Mouse (Mus musculus): ENCODE data around the gene Slc50a1.

The Slc50a1 gene

DNA sequence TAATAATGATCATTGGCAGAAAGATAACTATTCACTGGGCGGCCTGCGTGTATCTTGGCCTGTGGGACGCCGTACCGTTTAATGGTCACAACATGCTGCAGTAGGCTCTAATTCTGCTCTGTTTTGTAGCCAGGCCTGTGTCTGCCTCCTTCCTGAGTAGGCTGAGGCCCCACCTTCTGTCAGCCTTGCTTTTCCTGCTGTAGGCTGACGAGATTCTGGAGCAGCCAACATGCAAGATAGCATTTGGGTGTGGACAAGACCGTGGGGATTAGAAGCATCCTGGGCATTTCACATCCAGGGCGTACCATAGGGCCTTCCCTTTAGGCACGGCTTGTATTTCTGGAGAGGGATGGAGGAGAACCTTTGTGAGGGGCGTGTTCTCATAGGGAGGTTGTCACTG is 8.0 kb downstream of the Slc50a1 start:
- no peak for DNase-seq (ENCODE audit: low spot score)

- DNase-seq (ENCODE audit: low spot score) = no peak
These were observed 10.2 kb downstream of the Slc50a1 start for GRCm38 (mm10) chr3:89260211-89260610.

GRCm38 (mm10) chr3:89259076-89259475 is 11.3 kb downstream of the Slc50a1 start, which contains the start of gene Dpm3:
Gene Dpm3, plus strand, starts transcription at chr3:89259358.
- no peak for DNase-seq (ENCODE audit: low spot score)

DNA sequence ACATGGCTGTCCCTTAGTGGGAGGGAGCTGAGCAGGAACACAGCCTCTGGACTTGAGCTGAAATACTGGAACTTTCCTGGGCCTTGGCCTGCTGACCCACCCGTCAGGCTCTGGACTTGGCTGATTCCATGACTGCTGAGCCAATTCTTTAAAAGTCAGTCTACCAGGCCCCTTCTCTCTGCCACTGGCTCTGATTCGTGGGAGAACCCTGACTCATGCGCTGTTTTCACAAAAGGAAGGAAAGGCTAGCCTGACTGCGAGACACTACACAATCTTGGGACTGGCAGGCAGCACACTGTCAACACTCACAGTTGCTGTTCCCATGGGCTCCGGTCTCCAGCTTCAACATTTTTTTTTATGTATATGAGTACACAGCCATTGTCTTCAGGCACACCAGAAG is 14.2 kb downstream of the Slc50a1 start:
- DNase-seq (ENCODE audit: low spot score) = no peak

- DNase-seq (ENCODE audit: low spot score) = no peak
These were observed 15.4 kb downstream of the Slc50a1 start for GRCm38 (mm10) chr3:89254994-89255393.

DNA sequence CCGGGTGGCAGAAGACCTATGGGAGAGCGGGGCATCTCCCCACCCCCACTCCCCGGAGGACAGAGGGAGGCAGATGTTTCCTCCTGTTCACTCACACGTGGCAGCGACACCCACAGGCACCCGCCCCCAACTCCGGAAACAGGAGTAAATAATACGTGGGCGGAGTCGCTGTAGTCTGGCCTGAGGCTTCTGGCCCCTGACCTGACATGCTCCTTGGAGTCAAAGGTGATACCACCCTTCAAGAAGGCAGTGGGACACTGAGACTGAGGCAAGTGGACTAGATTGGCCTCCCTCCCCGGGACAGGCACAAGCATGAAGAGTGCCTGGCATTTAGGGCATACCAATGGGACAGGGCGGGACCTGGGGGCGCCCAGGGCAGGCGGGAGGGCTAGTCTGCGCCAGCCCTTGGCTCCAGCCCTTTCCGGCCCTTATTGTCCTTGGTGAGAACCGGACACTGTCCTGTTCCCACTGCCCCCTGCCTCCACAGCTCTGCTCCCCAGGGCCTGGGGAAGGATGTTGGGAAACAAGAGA is 18.9 kb downstream of the Slc50a1 start:
- no peak for DNase-seq (ENCODE audit: low spot score)

DNA sequence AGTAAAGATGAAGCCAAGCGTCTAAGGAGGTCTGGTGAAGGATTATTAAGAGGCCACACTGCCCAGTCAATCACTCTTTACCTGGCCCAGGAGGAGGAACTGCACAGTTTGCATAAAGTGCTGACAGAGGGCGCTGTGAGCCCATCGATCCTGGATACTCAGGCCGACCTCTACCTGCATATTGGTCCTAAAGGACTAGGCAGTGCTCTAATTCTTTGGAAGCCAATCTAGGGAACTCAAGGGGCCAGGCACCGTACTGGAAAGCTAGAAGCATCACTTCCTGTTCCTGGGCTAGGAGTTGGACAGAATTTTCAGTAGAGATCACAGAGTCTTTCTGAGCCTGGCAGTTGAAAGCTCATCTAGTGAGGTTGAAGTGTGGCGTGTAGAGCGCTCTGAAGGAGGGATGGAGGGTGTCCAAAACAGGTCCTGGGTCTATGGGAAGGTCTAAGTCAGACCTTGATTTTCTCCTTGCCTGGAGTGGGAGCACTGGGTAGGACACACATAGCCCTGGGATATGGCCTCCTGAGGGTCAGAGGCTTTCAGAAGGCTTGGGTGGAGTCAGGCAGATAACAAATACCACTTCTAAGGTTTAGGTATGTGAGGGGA is 19.8 kb downstream of the Slc50a1 start:
- DNase-seq (ENCODE audit: low spot score) = peak; percentile 76

DNA sequence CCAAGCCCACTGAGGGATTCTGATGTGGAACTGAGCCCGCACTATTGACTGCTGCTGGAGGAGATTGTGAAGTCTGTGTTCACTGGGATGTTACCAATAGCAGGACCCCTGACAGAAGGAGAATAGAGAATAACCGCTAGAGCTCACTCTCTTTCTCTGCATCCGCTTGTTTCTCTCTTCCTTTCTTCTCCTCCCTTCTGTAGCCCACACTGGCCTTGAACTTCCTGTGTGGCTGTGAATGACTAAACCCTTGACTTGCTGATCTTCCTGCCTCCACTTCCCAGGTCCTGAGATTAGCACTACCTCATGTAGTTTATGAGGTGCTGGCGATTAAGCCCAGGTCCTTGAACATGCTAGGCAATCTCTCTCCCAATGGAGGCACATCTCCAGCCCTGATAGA is 22.9 kb downstream of the Slc50a1 start:
- no peak for DNase-seq (ENCODE audit: low spot score)

DNA sequence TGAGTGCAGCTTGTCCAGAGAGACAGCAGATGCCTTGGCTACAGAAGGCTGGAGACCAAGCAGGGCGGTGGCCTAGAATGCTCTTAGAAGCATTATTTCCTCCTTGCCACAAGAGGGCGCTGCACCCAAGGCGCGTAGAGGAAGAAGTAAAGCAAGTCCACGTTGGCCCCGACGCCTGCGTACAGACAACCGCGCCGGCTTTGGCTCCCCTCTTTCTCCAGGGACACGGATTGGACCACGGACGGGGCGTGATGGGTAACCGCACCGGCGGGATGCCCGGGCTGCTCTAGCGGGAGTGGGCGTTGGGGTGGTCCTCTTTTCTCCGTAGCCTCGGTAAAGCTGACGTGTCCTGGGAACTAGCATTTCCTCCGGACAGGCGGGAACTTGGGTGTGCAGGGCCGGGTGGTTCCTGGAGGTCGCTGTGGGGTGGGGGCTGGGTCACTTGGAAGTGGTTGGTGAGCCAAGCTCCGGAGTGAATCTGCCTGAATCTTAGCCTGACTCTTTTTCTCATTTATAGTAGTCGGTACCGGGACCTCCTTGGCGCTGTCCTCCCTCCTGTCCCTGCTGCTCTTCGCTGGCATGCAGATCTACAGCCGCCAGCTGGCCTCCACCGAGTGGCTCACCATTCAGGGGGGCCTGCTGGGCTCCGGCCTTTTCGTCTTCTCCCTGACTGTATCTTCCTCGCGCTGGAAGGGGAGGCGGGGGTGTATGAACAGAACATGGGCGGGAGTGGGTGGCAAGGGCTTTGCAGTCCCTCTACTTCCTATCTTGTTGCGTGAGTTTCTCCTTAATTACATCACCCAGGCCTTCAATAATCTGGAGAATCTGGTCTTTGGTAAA is 23.9 kb downstream of the Slc50a1 start, which contains the start of gene Trim46:
Gene Trim46 (minus strand): TSS at position 49 of the 840 bp plus-strand sequence.
- DNase-seq (ENCODE audit: low spot score) = peak; percentile 89

DNA sequence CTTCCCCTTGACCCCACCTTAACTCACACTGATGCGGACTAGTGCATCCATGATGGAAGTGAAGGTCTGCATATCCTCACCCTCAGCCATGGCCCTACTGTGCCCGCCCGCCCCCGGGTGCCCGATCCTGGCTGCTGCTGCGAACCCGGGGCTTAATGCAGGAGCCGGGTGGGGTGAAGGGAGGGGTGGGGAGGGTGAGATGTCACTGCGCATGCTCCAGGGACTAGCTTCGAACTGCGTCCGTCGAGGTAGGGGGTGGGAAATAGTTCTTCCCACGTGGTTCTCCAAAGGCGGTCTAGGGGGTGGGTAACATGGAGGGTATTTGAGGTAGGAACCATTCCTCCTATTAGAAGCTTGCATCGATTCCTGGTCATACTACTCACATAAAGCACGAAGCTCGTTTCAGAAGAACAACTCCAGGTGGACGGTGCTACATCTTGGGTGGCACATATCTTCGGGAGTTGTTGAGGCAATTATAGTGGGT is 24.6 kb downstream of the Slc50a1 start, which contains the start of gene Krtcap2:
Gene Krtcap2 (plus strand): TSS at position 279 of the 484 bp plus-strand sequence.
- DNase-seq (ENCODE audit: low spot score) = no peak

- DNase-seq (ENCODE audit: low spot score) = no peak
These were observed 25.2 kb downstream of the Slc50a1 start for GRCm38 (mm10) chr3:89244982-89245687.

DNA sequence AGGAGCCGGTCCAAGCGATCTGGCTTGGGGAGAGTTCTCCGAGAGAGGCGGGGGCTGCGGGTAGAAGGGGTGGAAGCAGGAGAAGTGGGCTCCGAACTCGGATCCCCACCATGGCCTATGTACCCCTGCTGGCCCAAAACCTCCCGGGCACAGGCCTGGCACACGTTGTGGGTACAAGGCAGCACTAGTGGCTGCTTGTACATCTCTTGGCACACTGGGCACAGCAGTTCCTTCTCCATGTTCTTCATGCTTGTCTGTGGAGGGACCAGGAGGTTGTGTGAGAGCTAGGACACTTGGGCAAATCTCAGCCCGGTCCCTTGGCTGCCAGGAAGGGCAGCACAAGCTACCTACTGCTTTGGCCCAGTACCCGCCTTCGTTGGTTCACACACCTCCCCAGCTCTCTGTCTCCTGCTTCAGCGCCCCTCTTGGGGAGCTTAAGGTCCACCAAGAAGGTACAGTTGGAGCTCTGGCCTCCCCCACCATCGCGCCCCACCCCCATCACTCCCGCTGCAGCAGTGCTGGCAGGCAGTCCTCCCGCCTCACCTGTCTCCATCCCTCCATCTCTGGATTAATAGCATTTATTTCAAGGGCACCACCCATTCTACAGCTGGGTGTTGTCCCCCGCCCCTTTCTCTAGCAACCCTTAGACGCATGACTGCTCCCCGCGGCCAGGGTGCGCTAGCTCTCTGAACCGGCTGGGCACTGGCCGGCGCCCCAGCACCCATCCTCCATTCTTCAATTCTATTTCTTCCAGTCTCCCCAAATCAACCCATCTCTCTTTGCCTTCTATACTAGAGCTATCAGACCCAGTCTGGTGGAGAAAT is 26.0 kb downstream of the Slc50a1 start:
- no peak for DNase-seq (ENCODE audit: low spot score)

GRCm38 (mm10) chr3:89243609-89244008 is 26.8 kb downstream of the Slc50a1 start:
- peak; percentile 33 for DNase-seq (ENCODE audit: low spot score)

DNA sequence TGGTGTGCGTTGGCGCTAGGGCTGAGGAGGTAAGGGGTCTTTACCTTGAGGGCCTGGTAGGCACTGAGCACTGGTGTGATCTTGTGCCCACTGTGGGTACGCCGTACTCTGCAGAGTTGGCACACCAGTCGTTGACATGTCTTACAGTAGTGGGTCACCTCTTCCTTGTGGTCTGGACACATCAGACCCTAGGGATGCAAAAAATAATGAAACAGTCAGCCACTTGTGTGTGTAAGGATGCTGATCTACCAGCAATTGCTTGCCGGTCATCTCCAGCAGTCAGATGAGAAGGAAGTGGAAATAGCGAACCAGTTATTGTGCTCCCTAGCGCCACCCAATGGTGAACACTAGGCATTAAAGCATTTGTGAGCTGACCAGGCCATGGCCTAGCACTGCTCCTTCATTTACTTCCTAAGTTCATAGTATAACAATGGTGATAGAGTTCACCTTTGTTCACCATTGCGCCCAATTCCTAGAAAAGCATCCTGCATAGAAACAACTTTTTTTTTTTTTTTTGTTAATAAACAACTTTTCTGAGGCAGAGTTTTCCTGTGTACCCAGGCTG is 28.0 kb downstream of the Slc50a1 start:
- DNase-seq (ENCODE audit: low spot score) = peak; percentile 64

DNA sequence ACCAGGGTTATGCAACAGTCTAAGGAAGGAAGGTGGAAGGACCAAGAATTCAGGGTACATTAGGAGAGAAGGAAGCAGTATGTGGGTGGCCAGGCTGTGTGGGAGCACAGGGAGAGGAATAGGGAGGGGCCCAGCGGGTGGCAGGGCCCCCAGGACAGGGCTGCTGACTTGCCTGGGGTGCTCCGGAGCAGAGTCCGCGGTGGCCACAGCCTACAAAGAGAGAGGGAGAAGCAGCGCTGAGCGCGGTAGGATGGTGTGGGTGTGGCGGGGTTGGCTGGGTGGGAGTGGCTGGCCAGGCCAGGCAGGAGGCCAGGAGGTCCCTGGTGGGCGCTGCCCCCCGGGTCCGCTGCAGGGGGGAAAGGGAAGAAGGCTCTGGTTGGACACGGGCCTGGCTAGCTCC is 31.9 kb downstream of the Slc50a1 start:
- no peak for DNase-seq (ENCODE audit: low spot score)

DNA sequence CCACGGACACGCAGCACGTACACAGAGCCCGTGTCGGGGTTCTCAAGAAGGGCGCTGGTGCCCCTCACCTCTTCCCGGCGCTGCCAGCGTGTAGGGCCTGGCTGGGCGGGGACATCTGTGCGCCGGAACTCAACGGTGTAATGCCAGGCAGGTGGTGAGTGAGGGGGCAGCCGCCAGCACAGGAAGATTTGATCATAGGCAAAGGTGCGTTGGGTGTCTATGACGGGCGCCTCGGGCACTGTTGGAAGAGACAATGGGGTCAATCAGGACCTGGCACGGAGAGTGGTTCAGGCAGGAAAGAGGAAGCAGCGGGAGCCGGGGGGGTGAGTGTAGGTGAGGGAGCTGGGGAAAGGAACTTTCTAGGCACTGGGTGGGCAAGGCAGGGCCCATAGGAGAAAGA is 32.7 kb downstream of the Slc50a1 start:
- no peak for DNase-seq (ENCODE audit: low spot score)

GRCm38 (mm10) chr3:89236516-89236915 is 33.9 kb downstream of the Slc50a1 start:
- DNase-seq (ENCODE audit: low spot score) = no peak

DNA sequence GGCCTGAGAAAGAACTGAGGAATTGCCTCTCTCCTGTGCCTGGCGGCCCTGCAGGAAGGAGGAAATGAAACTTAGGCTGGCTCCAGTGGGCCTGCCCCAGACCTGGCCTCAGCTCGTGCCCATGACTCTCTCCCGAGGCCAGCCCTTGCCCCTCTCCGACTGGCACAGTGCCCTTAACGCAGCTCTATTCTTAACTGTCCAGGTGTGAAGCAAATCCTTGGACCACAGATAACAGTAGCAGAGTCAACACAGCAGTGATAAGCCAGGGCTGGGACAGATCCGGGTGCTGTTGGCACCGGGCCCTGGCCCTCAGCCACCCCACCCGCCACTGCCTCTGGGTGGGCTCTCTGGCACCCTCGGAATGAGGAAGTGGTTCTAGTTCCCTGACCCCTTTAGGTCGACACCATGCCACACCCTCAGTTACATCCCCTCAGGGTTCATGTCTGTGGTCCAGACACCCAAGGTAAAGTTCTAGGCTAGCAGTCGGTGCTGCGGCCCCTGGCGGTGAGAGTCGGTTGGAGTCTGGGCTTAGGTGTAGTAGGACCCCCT is 36.7 kb downstream of the Slc50a1 start:
- DNase-seq (ENCODE audit: low spot score) = no peak

DNA sequence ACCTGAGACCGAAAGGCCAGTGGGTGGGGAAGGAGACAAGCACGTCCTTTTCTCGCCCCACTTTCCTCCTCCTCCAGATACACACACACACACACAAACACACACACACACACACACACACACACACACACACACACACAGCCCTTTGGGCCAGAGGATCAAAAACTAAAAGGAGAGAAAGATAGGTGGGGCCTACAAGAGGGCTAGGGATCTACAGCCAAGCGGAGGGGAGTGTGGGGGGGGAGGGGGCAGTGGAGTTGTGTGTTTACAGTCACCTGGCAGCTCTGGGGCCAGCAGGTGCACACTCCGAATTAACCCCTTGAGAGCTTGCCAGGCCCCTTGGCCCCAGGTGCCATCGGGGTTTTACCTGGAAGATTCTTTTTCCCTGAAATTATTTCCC is 37.8 kb downstream of the Slc50a1 start:
- DNase-seq (ENCODE audit: low spot score) = no peak

- DNase-seq (ENCODE audit: low spot score) = no peak
These were observed 38.5 kb downstream of the Slc50a1 start for GRCm38 (mm10) chr3:89231772-89232275.

- DNase-seq (ENCODE audit: low spot score) = no peak
These were observed 39.0 kb downstream of the Slc50a1 start for GRCm38 (mm10) chr3:89231345-89231744.
